Mouse (Mus musculus): ENCODE results near the gene Ctsz. TPM values are rescaled to one million over a fixed set of nuclear protein-coding genes. Genes with fewer than 3 reads are reported as not detected.

The Ctsz gene
- polyA plus RNA-seq, 1 experiment from 2014 or later = 92.6 TPM

Other genes with a start within 250 kb of the Ctsz start
- 1,270 and 1,303 TPM in 2 replicates for gene Gnas, start 154.7 kb downstream of the Ctsz start, polyA plus RNA-seq (2016; fragmentation: Nextera tagmentation; extraction: Ambion mirVana)
- 11.9 and 14.6 TPM in 2 replicates for gene Gm20721, start 92.3 kb downstream of the Ctsz start, polyA plus RNA-seq (2016; fragmentation: Nextera tagmentation; extraction: Ambion mirVana)
- 195 and 208 TPM in 2 replicates for gene Nelfcd, start 23.2 kb downstream of the Ctsz start, polyA plus RNA-seq (2016; fragmentation: Nextera tagmentation; extraction: Ambion mirVana)
- 4.3 and 5.2 TPM in 2 replicates for gene Tubb1, start 11.7 kb upstream of the Ctsz start, polyA plus RNA-seq (2016; fragmentation: Nextera tagmentation; extraction: Ambion mirVana)
- 555 and 612 TPM in 2 replicates for gene Atp5e, start 25.1 kb upstream of the Ctsz start, polyA plus RNA-seq (2016; fragmentation: Nextera tagmentation; extraction: Ambion mirVana)
- gene Prelid3b, start 34.0 kb upstream of the Ctsz start, polyA plus RNA-seq (2016; fragmentation: Nextera tagmentation; extraction: Ambion mirVana) = 121 and 133 TPM in 2 replicates
- not detected in 2 replicates for gene Zfp831, start 204.5 kb upstream of the Ctsz start, polyA plus RNA-seq (2016; fragmentation: Nextera tagmentation; extraction: Ambion mirVana)